Mouse (Mus musculus) forebrain, embryonic 12.5 days (tissue): ENCODE results near the gene Mlip. TPM values are rescaled to one million over a fixed set of nuclear protein-coding genes. Genes with fewer than 3 reads are reported as not detected.
"Not testable (repeated sequence)": the region's sequence is repeated elsewhere in the genome, so short reads cannot be mapped to it uniquely, and the experiment has no call there.

ENCODE experiments used
- ATAC-seq: fragments of 200-750 bp; cut with Nextera tagmentation; 2 replicates; pipeline ENCODE4 v1.8.0; 2017; ENCODE audit warnings: moderate TSS enrichment; ENCODE audit not compliant: low FRiP score
- H3K27ac ChIP-seq: fragments of 300-500 bp; sonication (generic); 2 replicates; pipeline ENCODE4 v1.5.1; 2016; ENCODE audit warnings: mild to moderate bottlenecking
- H3K27me3 ChIP-seq: fragments of 300-500 bp; sonication (generic); 2 replicates; pipeline ENCODE4 v1.6.1; 2016; ENCODE audit warnings: mild to moderate bottlenecking
- H3K36me3 ChIP-seq: fragments of 300-500 bp; sonication (generic); replicated peaks from 2 replicates; pipeline ENCODE4 v1.6.1; 2016; ENCODE audit warnings: mild to moderate bottlenecking
- H3K4me1 ChIP-seq: fragments of 300-500 bp; sonication (generic); 2 replicates; pipeline ENCODE4 v1.6.1; 2016
- H3K4me2 ChIP-seq: fragments of 300-500 bp; sonication (generic); 2 replicates; pipeline ENCODE4 v1.6.1; 2016; ENCODE audit warnings: mild to moderate bottlenecking, moderate library complexity
- H3K4me3 ChIP-seq: fragments of 300-500 bp; sonication (generic); replicated peaks from 2 replicates; pipeline ENCODE4 v1.5.1; 2016; ENCODE audit warnings: mild to moderate bottlenecking
- H3K9ac ChIP-seq: fragments of 300-500 bp; sonication (generic); 2 replicates; pipeline ENCODE4 v1.6.1; 2016; ENCODE audit warnings: mild to moderate bottlenecking
- H3K9me3 ChIP-seq: fragments of 300-500 bp; sonication (generic); 2 replicates; pipeline ENCODE4 v1.6.1; 2016
- WGBS: fragments of 180-500 bp; shearing (Covaris S2); methylation state at CpG from one replicate; pipeline ENCODE4 v1.1.7; 2016; 5-methylcytosine and 5-hydroxymethylcytosine counted together
- polyA plus RNA-seq: library from polyadenylated mRNA; unstranded; fragments of >200 nt; fragmentation: Nextera tagmentation; extraction: Ambion mirVana; gene quantifications from 2 replicates; pipeline ENCODE4 v1.2.1, GENCODE M21; 2016

The Mlip gene
- polyA plus RNA-seq, 1 experiment from 2014 or later = 0.36 TPM

- no peak overlapping the region for H3K27ac ChIP-seq
- no peaks in the 10 kb centered on the region for H3K36me3 ChIP-seq
- no peaks in the 10 kb centered on the region for H3K9me3 ChIP-seq
- no peak overlapping the region for H3K9ac ChIP-seq
- H3K4me3 ChIP-seq = no peak overlapping the region
- no peaks in the 10 kb centered on the region for H3K4me1 ChIP-seq
- no peaks in the 10 kb centered on the region for H3K27me3 ChIP-seq
- WGBS = 81% methylated on average over 10 of the region's 10 CpGs
- no peak overlapping the region for H3K4me2 ChIP-seq
- ATAC-seq = no peak
Observed at GRCm38 (mm10) chr9:77377696-77378095, 24.9 kb upstream of the Mlip start.

GRCm38 (mm10) chr9:77377082-77377481, 24.3 kb upstream of the Mlip start:
- H3K4me2 ChIP-seq = no peak overlapping the region
- H3K4me3 ChIP-seq = no peak overlapping the region
- H3K36me3 ChIP-seq = no peaks in the 10 kb centered on the region
- no peaks in the 10 kb centered on the region for H3K4me1 ChIP-seq
- no peak overlapping the region for H3K27ac ChIP-seq
- H3K9me3 ChIP-seq = no peaks in the 10 kb centered on the region
- H3K9ac ChIP-seq = no peak overlapping the region
- ATAC-seq = no peak
- H3K27me3 ChIP-seq = no peaks in the 10 kb centered on the region
- WGBS = 67% methylated on average over 10 of the region's 10 CpGs

GRCm38 (mm10) chr9:77376561-77376960, 23.8 kb upstream of the Mlip start:
- no peaks in the 10 kb centered on the region for H3K36me3 ChIP-seq
- H3K27ac ChIP-seq = no peak overlapping the region
- no peak overlapping the region for H3K9ac ChIP-seq
- ATAC-seq = no peak
- H3K9me3 ChIP-seq = no peaks in the 10 kb centered on the region
- no peaks in the 10 kb centered on the region for H3K4me1 ChIP-seq
- H3K4me2 ChIP-seq = no peak overlapping the region
- no peak overlapping the region for H3K4me3 ChIP-seq
- no peaks in the 10 kb centered on the region for H3K27me3 ChIP-seq
- WGBS = 89% methylated on average over 7 of the region's 7 CpGs

DNA sequence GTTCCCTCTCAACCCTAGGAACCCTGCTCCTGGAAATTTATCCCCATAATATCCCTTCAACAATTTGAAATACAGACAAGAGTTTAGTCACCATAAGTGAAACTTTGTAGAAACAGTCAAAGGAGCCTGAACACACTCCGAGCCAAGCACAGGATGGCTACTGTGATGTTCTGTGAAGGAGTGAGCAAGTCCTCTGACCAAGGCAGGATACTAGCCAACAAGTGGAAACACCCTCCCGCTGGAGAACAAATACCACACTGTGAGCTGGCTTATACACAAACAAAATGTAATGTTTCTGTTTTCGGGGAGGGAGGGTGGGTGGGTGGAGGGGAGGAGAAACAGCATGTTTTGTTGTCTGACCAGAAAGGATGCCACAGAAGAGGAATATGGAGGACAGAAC, 17.9 kb upstream of the Mlip start:
- H3K9ac ChIP-seq = no peak overlapping the region
- no peak overlapping the region for H3K4me2 ChIP-seq
- H3K4me3 ChIP-seq = no peak overlapping the region
- ATAC-seq = no peak
- H3K4me1 ChIP-seq = no peaks in the 10 kb centered on the region
- no peak overlapping the region for H3K27ac ChIP-seq
- no peaks in the 10 kb centered on the region for H3K9me3 ChIP-seq
- no peaks in the 10 kb centered on the region for H3K27me3 ChIP-seq
- WGBS = 71% methylated on average over 3 of the region's 3 CpGs
- no peaks in the 10 kb centered on the region for H3K36me3 ChIP-seq

- Histone ChIP-seq H3K27ac (no peak overlapping the region), H3K27me3 (no peaks in the 10 kb centered on the region), H3K4me2 (no peak overlapping the region), H3K36me3 (no peaks in the 10 kb centered on the region), H3K9ac (no peak overlapping the region), H3K4me1 (no peaks in the 10 kb centered on the region), H3K4me3 (no peak overlapping the region), H3K9me3 (no peaks in the 10 kb centered on the region)
- ATAC-seq = no peak
- 88% methylated on average over 9 of the region's 9 CpGs for WGBS
Observed at GRCm38 (mm10) chr9:77369262-77369661, 16.5 kb upstream of the Mlip start.

- H3K9me3 ChIP-seq, H3K9ac ChIP-seq, H3K4me3 ChIP-seq, H3K4me2 ChIP-seq, H3K4me1 ChIP-seq, H3K27ac ChIP-seq, H3K36me3 ChIP-seq, H3K27me3 ChIP-seq, ATAC-seq: not testable (repeated sequence)
- WGBS = 67% methylated on average over 9 of the region's 9 CpGs
Observed at GRCm38 (mm10) chr9:77364681-77365080, 11.9 kb upstream of the Mlip start.

DNA sequence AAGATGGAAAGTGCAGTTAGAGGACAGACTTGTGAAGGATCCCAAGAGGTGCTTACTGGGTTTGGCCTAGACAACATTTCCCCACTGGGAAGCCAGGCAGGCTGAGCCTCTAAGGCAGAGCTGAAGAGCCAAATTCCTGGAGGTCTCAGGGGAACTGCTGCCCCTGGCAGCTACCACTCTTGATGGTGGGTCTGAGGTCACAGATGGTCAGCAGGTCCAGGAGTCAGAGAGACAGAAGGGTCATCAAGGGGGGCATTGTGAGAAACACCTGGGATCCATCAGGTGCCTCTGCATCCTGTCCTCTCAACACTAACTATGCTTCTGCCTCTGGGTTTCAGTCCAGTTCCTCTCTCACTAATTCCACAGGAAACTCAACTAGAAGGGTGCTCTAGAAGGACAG, 10.1 kb upstream of the Mlip start:
- Histone ChIP-seq H3K9me3 (no peaks in the 10 kb centered on the region), H3K27me3 (no peaks in the 10 kb centered on the region), H3K4me3 (no peak overlapping the region), H3K36me3 (no peaks in the 10 kb centered on the region), H3K27ac (no peak overlapping the region), H3K4me2 (no peak overlapping the region), H3K4me1 (no peaks in the 10 kb centered on the region), H3K9ac (no peak overlapping the region)
- ATAC-seq = no peak

DNA sequence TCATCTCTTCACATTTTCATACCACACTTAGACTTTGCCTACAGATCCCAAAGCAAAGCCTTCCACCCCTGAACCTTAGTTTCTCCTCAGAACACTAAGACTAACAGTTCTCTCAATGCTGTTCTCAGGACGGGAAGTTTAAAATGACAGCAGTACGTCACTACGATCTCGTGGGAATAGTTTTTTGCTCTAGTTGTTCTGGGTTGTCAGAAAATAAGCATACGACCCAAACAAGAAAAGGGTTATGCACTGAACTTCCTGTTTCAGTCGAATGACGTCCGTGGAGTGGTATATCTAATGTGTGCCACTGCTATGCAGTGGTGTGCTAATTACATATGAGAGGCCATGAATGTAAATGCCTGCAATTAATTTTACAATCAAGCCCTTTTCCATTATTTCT, 7.9 kb upstream of the Mlip start:
- H3K9me3 ChIP-seq = no peaks in the 10 kb centered on the region
- H3K27me3 ChIP-seq = no peaks in the 10 kb centered on the region
- no peak overlapping the region for H3K9ac ChIP-seq
- 88% methylated on average over 8 of the region's 8 CpGs for WGBS
- no peaks in the 10 kb centered on the region for H3K36me3 ChIP-seq
- ATAC-seq = no peak
- H3K27ac ChIP-seq = no peak overlapping the region
- no peak overlapping the region for H3K4me3 ChIP-seq
- H3K4me1 ChIP-seq = no peaks in the 10 kb centered on the region
- H3K4me2 ChIP-seq = no peak overlapping the region

GRCm38 (mm10) chr9:77359278-77359973, 6.7 kb upstream of the Mlip start:
- Histone ChIP-seq H3K36me3 (no peaks in the 10 kb centered on the region), H3K4me2 (no peak overlapping the region), H3K27ac (no peak overlapping the region), H3K4me3 (no peak overlapping the region), H3K27me3 (no peaks in the 10 kb centered on the region), H3K9me3 (no peaks in the 10 kb centered on the region), H3K4me1 (no peaks in the 10 kb centered on the region), H3K9ac (no peak overlapping the region)
- no peak for ATAC-seq
- WGBS = 81% methylated on average over 10 of the region's 10 CpGs

DNA sequence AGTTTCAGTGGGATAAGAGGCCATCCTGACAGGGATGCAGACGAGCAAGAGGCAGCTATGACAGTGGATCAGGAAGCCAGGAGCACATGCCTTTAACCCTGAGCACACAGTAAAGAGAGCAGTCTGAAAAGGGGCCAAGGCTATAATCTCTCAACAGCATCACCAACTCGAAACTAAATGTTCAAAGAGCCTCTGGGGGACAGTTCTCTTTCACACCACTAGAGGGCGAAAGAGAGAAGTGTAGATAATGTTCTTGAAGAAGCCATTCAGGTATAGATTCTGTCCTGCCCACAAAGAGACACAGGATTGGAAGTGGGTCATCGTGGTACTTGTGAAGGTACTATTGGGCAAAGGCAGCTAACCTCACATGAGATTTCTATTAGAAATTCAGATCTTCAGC, 1.2 kb upstream of the Mlip start:
- H3K9me3 ChIP-seq = no peaks in the 10 kb centered on the region
- H3K27me3 ChIP-seq = no peaks in the 10 kb centered on the region
- H3K4me1 ChIP-seq = no peaks in the 10 kb centered on the region
- H3K4me2 ChIP-seq = no peak overlapping the region
- H3K27ac ChIP-seq = no peak overlapping the region
- no peak overlapping the region for H3K9ac ChIP-seq
- ATAC-seq = no peak
- H3K36me3 ChIP-seq = no peaks in the 10 kb centered on the region
- 84% methylated on average over 4 of the region's 4 CpGs for WGBS
- no peak overlapping the region for H3K4me3 ChIP-seq

GRCm38 (mm10) chr9:77347704-77348103, 5.1 kb downstream of the Mlip start:
- Histone ChIP-seq H3K4me2 (no peak overlapping the region), H3K27ac (no peak overlapping the region), H3K27me3 (no peaks in the 10 kb centered on the region), H3K4me1 (no peaks in the 10 kb centered on the region), H3K9ac (no peak overlapping the region), H3K4me3 (no peak overlapping the region), H3K36me3 (no peaks in the 10 kb centered on the region), H3K9me3 (no peaks in the 10 kb centered on the region)
- WGBS = 91% methylated on average over 7 of the region's 7 CpGs
- no peak for ATAC-seq

DNA sequence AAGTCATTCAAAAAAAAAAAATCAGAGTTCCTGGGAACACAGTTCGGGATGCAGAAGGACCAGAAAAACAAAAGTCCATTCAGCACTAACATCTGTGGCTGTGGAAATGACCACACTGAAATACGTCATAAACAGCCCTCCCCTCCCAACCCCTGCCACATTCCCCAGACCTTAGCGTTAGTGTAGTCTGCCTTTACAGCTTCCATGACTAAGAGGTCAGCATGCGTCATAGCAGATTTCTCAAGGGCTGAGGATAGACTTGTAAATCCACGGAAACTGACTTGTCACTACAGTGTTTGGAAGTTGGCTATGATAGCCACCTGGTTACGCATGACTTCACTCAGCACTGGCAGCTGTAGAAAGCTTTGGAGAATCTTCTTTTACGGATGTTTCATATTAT, 8.5 kb downstream of the Mlip start:
- Histone ChIP-seq H3K9me3 (no peaks in the 10 kb centered on the region), H3K4me3 (no peak overlapping the region), H3K9ac (no peak overlapping the region), H3K27ac (no peak overlapping the region), H3K4me2 (no peak overlapping the region), H3K36me3 (no peaks in the 10 kb centered on the region), H3K27me3 (no peaks in the 10 kb centered on the region), H3K4me1 (peaks cover 10% of the 10 kb centered on the region)
- no peak for ATAC-seq
- 84% methylated on average over 7 of the region's 7 CpGs for WGBS

GRCm38 (mm10) chr9:77340159-77340862, 12.5 kb downstream of the Mlip start:
- Histone ChIP-seq H3K27me3 (no peaks in the 10 kb centered on the region), H3K4me3 (peak overlapping the region; percentile 13; the same call in 1 of the 2 replicates), H3K9ac (no peak overlapping the region), H3K4me2 (peak overlapping the region; percentile 45), H3K9me3 (no peaks in the 10 kb centered on the region), H3K36me3 (no peaks in the 10 kb centered on the region), H3K27ac (no peak overlapping the region), H3K4me1 (peaks cover 10% of the 10 kb centered on the region)
- WGBS = 29% methylated on average over 18 of the region's 18 CpGs
- ATAC-seq = peak; percentile 73
